Mouse (Mus musculus): ENCODE measurements around the gene Stmn1.
"Not testable (repeated sequence)": the region's sequence is repeated elsewhere in the genome, so short reads cannot be mapped to it uniquely, and the experiment has no call there.

The Stmn1 gene

GRCm38 (mm10) chr4:134488211-134488610 lies 20.1 kb downstream of the Stmn1 start:
- DNase-seq: no peak

DNA sequence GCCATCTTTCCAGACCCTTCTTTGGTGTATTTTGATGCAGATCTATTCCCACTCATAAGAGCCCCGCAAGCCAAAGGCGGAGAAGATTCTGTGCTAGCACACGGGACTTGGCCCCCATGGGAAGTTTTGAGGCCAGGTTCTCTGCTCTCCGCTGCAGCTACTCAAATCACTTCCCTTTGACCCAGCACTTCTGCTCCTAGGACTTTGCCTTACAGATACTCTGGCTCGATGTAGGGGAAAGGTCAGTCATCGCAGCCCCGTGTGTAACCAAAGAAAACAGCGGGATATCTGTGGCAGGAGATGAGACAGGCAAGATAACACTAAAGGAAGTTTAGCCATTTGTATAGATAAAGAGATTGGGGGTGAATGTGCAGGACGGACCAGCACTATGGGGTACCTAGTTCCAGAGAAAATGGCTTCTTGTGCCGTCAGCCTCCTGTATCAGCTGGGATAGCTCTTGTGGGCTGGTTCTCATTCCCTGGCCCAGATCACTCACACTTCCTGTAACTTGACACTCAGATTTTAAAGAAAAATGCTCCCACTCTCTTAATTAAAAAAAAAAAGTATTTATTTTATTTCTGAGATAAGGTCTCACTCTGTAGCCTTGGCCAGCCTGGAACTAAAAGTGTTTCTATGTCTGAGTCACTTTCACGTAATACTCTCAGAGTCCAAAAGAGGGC lies 22.0 kb downstream of the Stmn1 start:
- DNase-seq: no peak

DNA sequence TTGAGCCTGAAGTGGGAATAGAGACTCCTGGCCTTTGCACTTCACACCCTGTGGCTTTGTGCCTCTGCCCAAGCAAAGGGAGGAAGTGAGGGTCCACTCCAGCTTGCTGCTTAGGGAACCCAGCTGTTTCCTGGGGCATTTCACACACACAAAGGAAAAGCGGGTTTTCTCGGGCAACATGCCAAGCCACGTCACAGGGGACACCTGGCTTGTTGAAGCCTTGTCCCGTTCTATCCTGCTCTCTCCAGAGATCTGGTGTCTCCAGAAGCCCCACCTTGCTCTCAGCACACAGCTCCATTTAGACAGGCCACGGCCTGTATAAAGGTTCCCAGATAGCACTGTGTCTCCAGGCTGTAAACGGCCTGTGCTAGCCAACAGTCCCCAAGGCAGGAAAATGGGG lies 23.6 kb downstream of the Stmn1 start:
- DNase-seq: no peak

- DNase-seq: not testable (repeated sequence)
Measured at GRCm38 (mm10) chr4:134494161-134494560, 26.0 kb downstream of the Stmn1 start.

GRCm38 (mm10) chr4:134494780-134495545 lies 26.8 kb downstream of the Stmn1 start:
- no peak for DNase-seq

- no peak for DNase-seq
Measured at GRCm38 (mm10) chr4:134495546-134495923, 27.4 kb downstream of the Stmn1 start.

- DNase-seq: peak; percentile 88
Measured at GRCm38 (mm10) chr4:134496595-134497210, 28.6 kb downstream of the Stmn1 start, which contains the start of gene Paqr7. Gene Paqr7 (plus strand): TSS chr4:134496697.

GRCm38 (mm10) chr4:134497223-134497622 lies 29.1 kb downstream of the Stmn1 start:
- no peak for DNase-seq

DNA sequence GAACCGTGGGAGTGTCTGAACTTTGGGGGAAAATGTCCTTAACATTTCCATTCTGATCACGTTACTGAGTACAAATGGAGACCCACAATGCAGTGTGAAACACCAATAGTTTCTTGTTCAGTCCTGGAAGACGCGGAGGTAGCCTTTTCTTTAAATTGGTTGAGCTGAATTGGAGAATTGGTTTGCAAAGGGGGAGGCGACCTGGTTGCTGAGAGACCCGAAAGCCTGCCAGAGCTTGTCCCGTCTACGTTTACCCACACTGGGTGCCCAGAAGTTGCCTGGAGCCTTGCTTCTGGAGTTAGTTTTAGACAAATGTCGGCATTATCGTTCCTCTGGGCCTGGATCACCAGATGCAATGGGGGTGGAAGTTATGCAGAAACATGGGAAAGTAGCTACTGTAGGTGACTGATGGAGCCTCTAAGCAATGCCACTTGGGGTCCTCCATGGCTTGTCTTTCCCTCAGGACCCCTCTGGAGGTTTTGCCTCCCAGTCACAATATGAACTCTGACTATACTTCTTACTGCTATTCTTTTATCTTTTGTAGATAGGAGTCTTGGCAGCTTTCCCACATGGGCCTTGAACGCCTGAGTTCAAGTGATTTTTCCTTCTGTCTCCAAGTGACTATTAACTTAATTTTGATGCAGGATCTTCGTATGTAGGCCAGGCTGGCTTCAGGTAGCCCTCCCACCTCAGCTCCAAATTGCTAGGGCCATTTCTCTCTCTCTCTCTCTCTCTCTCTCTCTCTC lies 30.0 kb downstream of the Stmn1 start:
- peak; percentile 53 for DNase-seq

- not testable (repeated sequence) for DNase-seq
Measured at GRCm38 (mm10) chr4:134498983-134499382, 30.9 kb downstream of the Stmn1 start.

DNA sequence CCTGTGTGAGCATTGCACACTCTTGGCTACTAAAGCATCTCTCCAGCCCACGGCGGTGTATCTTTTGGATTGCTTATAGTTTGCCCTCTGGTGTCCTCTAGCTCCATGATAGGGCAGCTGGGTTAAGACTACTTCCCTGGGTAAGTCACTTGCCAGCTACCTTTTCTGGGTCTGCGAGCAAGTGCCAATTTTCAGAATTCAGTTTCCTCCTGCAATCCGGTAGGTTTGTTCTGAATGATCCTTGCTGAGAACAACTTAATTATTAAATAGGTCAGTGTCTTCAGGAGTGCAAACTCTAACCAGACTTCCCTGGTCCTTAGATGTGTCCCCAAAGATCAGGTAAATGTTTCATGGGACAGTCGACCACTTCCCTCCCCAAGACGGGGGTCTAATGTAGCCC lies 33.0 kb downstream of the Stmn1 start:
- DNase-seq: no peak

- no peak for DNase-seq
Measured at GRCm38 (mm10) chr4:134503686-134504357, 35.7 kb downstream of the Stmn1 start.

DNA sequence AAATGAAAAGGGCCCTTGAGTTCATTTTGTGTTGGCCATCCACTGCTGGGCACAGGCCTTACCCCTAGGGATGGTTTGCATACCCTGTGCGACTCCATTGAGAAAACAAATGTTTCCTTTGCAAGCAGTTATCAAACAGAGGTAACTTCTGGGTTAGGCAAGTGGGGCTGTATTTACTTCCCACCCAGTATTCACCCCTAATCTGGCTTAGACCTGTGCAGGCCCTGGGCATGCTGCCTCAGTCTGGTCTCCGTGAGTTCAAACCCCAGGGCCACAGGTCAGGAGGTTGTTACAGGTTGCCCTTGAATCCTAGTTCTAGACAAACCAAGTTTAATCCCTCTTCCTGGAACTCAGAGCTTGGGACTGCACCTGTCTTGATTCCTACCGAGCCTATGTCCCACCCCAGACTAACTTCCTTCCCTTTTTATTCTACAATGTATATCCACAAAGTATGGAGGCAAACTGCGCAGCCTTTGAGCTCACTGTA lies 37.2 kb downstream of the Stmn1 start:
- no peak for DNase-seq

DNA sequence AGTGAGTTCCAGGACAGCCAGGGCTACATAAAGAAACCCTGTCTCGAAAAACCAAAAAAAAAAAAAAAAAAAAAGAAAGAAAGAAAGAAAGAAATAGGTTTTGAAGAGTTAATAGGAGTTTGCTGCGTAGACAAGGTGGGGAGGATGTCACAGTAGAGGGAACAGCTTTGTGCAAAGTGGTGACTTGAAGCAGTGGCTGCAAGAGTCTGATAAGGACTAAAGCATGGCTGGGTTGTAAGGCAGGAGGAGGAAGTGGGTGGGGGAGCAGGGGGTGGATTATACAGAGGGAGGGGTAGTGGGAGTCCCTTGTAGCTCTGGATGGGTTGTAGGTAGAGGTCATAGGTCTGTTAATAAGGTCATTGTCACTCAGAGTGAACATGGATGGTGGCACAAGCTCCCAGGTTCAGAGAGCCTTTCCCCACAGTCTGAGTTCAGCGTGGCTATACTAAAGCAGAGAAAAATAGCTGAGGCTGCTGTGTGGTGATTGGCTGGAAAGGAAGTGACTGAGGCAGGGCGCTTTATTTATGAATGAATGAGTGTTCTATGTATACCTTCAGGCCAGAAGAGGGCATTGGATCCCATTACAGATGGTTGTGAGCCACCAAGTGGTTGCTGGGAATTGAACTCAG lies 38.0 kb downstream of the Stmn1 start:
- no peak for DNase-seq

DNA sequence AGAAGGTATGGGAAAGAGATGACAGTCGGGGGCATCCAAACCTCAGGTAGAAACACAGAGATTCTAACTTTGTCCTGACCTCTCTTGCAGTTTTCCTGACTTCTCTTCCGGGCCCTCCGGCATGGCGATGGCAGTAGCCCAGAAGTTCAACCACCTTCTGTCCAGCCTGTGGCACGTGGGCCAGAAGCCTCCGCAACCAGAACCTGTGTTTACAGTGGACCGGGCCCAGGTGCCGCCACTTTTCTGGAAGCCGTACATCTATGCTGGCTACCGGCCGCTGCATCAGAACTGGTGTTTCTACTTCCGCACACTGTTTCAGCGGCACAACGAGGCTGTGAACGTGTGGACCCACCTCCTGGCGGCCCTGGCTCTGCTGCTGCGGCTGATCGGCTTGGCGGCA lies 38.6 kb downstream of the Stmn1 start:
- no peak for DNase-seq

DNA sequence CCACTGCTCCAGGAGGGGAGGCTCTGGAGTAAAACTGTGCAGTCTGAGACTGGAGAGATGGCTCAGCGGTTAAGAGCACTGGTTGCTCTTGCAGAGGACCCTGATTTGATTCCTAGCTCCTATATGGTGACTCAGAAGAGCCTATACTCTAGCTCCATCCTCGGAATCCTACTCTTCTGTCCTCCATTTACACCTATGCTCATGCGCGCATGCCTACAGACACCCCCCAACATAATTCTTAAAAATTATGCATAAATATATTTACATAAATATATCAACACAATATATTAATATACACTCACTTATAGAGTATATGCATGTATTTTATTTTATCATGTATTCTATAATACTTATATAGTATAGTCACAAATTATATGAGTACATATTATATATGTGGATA lies 42.3 kb downstream of the Stmn1 start:
- no peak for DNase-seq

- DNase-seq: peak; percentile 80
Measured at GRCm38 (mm10) chr4:134510845-134511411, 42.8 kb downstream of the Stmn1 start, which contains the start of gene Aunip. Gene Aunip (plus strand): TSS chr4:134510999.

- DNase-seq: no peak
Measured at GRCm38 (mm10) chr4:134511730-134512129, 43.6 kb downstream of the Stmn1 start.

GRCm38 (mm10) chr4:134512798-134513197 lies 44.7 kb downstream of the Stmn1 start:
- DNase-seq: no peak

DNA sequence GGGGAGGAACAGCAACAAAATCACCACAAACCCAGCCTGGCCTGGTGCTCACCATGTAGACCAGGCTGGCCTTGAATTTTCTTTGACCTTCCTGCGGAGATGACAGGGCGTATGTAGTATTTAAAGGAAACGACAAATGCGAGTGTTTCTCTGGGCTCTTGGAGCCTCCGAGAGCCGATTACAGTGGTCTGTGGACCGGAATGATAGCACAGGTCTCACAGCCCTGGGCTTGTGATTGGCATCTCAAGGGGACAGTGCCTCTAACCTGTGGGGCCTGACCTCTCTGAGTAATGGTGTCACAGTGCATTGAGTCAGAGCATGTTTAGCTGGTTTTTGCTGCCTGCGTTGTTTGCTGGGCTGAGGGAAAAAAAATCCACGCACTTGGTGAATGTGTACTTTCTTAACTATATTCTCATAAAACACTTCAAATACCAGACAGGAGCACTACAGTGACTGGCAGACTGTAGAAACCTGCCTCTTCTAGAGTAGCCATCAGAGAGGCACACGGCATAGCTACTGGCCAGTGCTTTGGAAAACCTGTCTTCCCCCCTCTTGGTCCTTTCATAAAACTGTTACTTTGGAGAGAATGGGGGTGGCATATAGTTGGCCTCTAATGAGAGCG lies 46.3 kb downstream of the Stmn1 start:
- DNase-seq: no peak

DNA sequence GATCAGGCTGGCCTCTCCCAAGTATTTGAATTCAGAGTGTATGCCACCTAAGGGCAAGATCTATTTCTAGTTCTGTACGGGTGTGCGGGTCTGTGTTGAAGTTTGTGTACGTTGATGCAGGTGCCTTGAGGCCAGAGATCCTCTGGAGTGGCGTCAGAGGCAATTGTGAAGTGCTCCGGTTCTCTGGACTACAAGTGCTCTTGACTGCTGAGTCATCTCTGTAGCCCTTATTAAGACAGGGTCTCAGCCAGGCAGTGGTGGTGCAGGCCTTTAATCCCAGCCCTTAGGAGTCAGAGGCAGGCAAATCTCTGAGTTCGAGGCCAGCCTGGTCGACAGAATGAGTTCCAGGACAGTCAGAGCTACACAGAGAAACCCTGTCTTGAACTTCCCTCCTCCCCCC lies 47.5 kb downstream of the Stmn1 start:
- DNase-seq: no peak

Measured in cerebellum, adult 9-10 months (tissue).